Mouse (Mus musculus): ENCODE measurements around the gene Ankub1. TPM values are rescaled to one million over a fixed set of nuclear protein-coding genes. Genes with fewer than 3 reads are reported as not detected.

The Ankub1 gene
- polyA plus RNA-seq, 1 experiment, result not detected

DNA sequence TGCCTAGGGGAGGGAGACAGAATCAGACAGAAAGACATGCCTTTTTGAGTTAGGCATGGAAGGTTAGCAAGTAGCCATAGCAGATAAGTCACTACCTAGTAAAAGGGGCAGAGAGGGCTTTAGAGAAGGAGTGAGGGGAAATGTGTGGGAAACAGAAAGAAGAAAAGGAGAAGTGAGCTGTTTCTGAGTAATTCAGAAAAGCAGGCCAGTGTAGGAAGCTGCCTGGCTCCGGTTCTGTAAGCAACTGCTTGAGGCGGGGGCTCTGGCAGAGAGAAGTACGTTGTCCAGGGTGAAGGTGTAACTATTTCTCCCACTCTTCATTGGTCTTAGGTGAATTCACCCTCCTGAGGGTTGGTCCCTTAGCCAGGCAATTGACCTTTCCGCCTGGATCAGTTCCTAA lies 3.6 kb upstream of the Ankub1 start:
- no peak overlapping the region for H3K27ac ChIP-seq (ENCODE audit: control insufficient read depth, insufficient read depth, low read depth, low read length, poor library complexity)
- no peak overlapping the region for H3K4me3 ChIP-seq (replicated peaks; ENCODE audit: control insufficient read depth, low read depth, low read length)
- H3K4me1 ChIP-seq (ENCODE audit: control insufficient read depth, insufficient read depth, low read length), result no peaks in the 10 kb centered on the region; the same call in none of the 2 replicates
- TF ChIP-seq CTCF (IDR thresholded peaks at IDR 0.05; ENCODE audit: control insufficient read depth, insufficient read depth, low read length) (no peak), POLR2A (IDR thresholded peaks at IDR 0.05; ENCODE audit: borderline replicate concordance, control insufficient read depth, low read depth, low read length) (no peak)
- WGBS, result 43% methylated on average over 4 of the region's 4 CpGs

DNA sequence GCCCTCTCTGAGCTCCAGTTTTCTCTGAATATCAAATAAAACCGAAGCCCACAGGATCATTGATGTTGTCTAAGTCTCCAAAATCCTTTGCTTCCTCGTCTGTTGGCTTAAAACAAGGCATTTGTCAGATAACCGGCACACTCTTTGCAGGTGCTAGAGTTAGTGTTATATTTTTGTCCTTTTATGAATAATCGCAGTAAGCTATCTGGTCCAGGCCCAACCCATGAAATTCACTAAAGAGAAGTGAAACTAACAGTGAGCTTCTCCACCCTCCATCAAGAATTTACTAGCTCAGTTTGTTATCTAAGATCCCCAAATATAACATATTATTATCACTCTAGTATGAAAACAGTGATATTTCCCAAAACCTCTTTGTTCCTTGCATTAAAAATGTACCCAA lies 827 bp downstream of the Ankub1 start:
- no peak overlapping the region for H3K4me3 ChIP-seq (replicated peaks; ENCODE audit: control insufficient read depth, low read depth, low read length)
- TF ChIP-seq POLR2A (IDR thresholded peaks at IDR 0.05; ENCODE audit: borderline replicate concordance, control insufficient read depth, low read depth, low read length) (no peak), CTCF (IDR thresholded peaks at IDR 0.05; ENCODE audit: control insufficient read depth, insufficient read depth, low read length) (no peak)
- no peaks in the 10 kb centered on the region; the same call in none of the 2 replicates for H3K4me1 ChIP-seq (ENCODE audit: control insufficient read depth, insufficient read depth, low read length)
- H3K27ac ChIP-seq (ENCODE audit: control insufficient read depth, insufficient read depth, low read depth, low read length, poor library complexity), result no peak overlapping the region
- 39% methylated on average over 4 of the region's 4 CpGs for WGBS

DNA sequence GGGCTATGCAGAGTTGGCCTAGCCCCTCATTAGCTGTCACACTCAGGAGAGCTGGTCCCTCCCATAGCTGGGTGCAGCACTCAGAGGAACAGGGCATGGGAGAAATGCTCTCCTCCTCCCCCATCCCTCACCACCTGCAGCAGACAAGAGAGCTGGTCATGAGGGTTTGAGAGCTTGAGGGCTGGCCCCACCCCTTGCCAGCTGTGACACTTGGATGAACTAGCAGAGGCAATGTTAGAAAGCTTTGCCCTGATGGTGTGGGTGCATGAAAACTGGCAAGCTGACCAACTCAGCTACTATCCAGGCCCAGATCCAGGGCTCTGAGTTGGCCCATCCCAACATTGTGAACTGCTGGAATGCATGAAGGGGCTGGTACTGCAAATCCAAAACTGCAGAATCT lies 14.8 kb downstream of the Ankub1 start:
- H3K4me1 ChIP-seq (ENCODE audit: control insufficient read depth, insufficient read depth, low read length), result no peaks in the 10 kb centered on the region; the same call in 1 of the 2 replicates
- no peak overlapping the region for H3K4me3 ChIP-seq (replicated peaks; ENCODE audit: control insufficient read depth, low read depth, low read length)
- H3K27ac ChIP-seq (ENCODE audit: control insufficient read depth, insufficient read depth, low read depth, low read length, poor library complexity), result no peak overlapping the region
- TF ChIP-seq CTCF (IDR thresholded peaks at IDR 0.05; ENCODE audit: control insufficient read depth, insufficient read depth, low read length) (no peak), POLR2A (IDR thresholded peaks at IDR 0.05; ENCODE audit: borderline replicate concordance, control insufficient read depth, low read depth, low read length) (no peak)

DNA sequence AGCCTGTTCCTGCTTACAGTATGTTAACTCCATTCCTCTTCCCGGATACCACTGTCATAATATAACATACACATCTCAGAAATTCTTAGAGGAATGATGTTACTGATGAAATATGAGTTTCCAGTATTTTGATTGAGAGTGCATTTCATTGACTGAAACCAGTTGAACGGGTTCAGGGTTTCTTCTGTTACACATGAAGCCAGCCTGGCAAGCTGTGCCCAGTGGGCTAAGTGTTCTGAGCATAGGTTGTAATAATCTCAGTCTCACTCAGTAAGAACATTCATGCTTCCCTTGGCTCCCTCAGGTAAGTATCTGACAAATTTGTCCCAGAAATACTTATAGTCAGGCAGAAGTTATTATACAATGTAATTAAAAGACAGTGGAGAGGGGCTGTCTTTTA lies 18.5 kb downstream of the Ankub1 start:
- Histone ChIP-seq H3K27ac (ENCODE audit: control insufficient read depth, insufficient read depth, low read depth, low read length, poor library complexity) (no peak overlapping the region), H3K4me1 (ENCODE audit: control insufficient read depth, insufficient read depth, low read length) (no peaks in the 10 kb centered on the region; the same call in 1 of the 2 replicates), H3K4me3 (replicated peaks; ENCODE audit: control insufficient read depth, low read depth, low read length) (no peak overlapping the region)
- 67% methylated on average over 2 of the region's 2 CpGs for WGBS
- TF ChIP-seq CTCF (IDR thresholded peaks at IDR 0.05; ENCODE audit: control insufficient read depth, insufficient read depth, low read length) (no peak), POLR2A (IDR thresholded peaks at IDR 0.05; ENCODE audit: borderline replicate concordance, control insufficient read depth, low read depth, low read length) (no peak)

DNA sequence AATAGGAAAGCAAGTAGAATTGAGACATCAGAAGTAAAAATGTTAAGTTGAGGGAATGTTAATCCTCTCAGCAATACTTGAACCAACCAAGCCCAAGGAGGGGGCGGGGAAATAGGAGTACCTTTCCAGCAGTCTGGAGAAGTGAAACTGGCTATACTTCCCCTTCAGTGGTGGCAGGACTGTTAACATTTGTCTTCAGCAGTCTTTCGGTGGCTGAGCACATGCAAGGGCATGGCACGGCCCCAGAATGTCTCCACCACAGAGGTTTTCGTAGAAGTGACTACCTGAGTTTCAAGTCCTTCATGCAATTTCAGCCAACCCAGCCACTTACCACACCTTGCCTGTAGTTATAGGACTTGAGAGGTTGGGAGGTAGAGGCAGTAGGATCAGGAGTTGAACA lies 19.0 kb downstream of the Ankub1 start:
- WGBS, result 5% methylated on average over 4 of the region's 4 CpGs

DNA sequence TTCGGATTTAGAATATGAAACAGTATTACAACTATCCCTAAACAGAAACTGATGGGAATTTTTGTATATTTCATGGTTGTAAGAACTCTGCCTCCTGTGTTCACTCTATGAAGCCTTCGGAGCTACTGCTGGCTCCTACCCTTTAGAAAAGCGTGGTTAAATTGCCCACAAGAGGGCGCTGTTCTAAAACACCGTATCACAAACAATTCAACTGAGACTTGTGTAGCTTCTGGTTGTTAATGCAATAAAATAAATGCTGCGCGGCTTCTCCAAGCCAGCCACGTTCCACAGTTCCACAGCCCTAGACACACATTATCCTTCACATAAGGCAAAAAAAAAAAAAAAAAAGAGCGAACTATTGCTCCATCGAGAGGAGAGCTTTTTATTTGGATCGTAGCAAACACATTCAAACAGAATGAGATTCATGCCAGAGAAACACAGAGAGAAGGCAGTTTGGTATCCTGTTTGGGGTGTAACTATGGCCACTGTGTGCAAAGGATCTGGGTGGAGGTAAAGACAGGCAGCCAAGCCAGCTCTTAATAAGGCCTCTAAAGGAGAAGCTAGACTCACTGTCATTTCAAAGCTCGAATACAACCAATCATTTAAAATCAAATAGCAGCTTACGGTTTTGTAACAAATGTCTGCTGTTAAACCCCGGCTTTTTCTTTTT lies 25.4 kb downstream of the Ankub1 start:
- Histone ChIP-seq H3K4me1 (ENCODE audit: control insufficient read depth, insufficient read depth, low read length) (no peaks in the 10 kb centered on the region), H3K4me3 (replicated peaks; ENCODE audit: control insufficient read depth, low read depth, low read length) (no peak overlapping the region), H3K27ac (ENCODE audit: control insufficient read depth, insufficient read depth, low read depth, low read length, poor library complexity) (no peak overlapping the region)
- 23% methylated on average over 14 of the region's 14 CpGs for WGBS
- TF ChIP-seq POLR2A (IDR thresholded peaks at IDR 0.05; ENCODE audit: borderline replicate concordance, control insufficient read depth, low read depth, low read length) (no peak), CTCF (IDR thresholded peaks at IDR 0.05; ENCODE audit: control insufficient read depth, insufficient read depth, low read length) (peak; percentile 19; the same call in 1 of the 2 replicates)

More for the DNA sequence above, 19.0 kb downstream of the Ankub1 start:
- no peak for TF ChIP-seq CTCF (IDR thresholded peaks at IDR 0.05; ENCODE audit: control insufficient read depth, insufficient read depth, low read length)
- TF ChIP-seq POLR2A (IDR thresholded peaks at IDR 0.05; ENCODE audit: borderline replicate concordance, control insufficient read depth, low read depth, low read length), result no peak
- H3K4me3 ChIP-seq (replicated peaks; ENCODE audit: control insufficient read depth, low read depth, low read length), result no peak overlapping the region
- no peak overlapping the region for H3K27ac ChIP-seq (ENCODE audit: control insufficient read depth, insufficient read depth, low read depth, low read length, poor library complexity)
- no peaks in the 10 kb centered on the region; the same call in 1 of the 2 replicates for H3K4me1 ChIP-seq (ENCODE audit: control insufficient read depth, insufficient read depth, low read length)

DNA sequence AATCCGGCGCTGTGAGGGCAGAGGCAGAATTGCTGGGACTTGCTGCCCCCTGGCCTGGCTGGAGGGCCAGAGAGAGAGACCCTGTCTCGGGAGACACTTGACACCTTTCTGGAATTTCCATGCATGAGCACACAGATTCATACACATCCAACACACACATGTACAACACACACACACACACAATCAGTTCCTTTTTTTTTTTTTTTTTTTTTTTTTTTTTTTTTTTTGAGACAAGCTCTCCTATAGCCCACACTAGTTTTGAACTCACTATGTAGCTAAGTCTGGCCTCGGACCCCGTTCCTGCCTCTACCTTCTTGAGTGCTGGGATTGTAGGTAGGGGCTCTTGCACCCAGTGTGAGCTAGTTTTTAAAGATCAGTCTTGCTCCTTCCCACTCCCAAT lies 26.7 kb downstream of the Ankub1 start:
- Histone ChIP-seq H3K4me3 (replicated peaks; ENCODE audit: control insufficient read depth, low read depth, low read length) (no peak overlapping the region), H3K27ac (ENCODE audit: control insufficient read depth, insufficient read depth, low read depth, low read length, poor library complexity) (no peak overlapping the region), H3K4me1 (ENCODE audit: control insufficient read depth, insufficient read depth, low read length) (no peaks in the 10 kb centered on the region)
- no peak for TF ChIP-seq POLR2A (IDR thresholded peaks at IDR 0.05; ENCODE audit: borderline replicate concordance, control insufficient read depth, low read depth, low read length)
- no peak for TF ChIP-seq CTCF (IDR thresholded peaks at IDR 0.05; ENCODE audit: control insufficient read depth, insufficient read depth, low read length)
- 77% methylated on average over 5 of the region's 5 CpGs for WGBS

DNA sequence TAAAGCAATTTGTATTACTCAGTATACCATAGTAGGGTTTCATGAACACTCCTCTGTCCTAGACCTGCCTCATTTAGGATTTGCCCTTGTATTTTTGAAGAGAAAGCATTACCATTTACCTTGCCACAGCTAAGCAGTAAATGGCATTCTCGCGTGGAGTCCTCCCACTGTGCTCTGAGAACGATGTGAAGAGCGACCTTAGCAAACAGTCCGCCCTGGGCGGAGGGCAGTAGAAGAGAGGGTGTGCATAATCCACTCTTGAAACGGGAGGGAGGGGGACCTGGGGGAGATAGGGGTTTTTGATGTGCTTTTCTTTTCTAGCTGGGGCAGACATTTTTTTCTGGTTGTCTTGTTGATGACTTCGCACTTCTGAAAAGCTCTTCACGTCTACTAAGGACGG lies 27.9 kb downstream of the Ankub1 start:
- Histone ChIP-seq H3K4me1 (ENCODE audit: control insufficient read depth, insufficient read depth, low read length) (no peaks in the 10 kb centered on the region), H3K4me3 (replicated peaks; ENCODE audit: control insufficient read depth, low read depth, low read length) (no peak overlapping the region), H3K27ac (ENCODE audit: control insufficient read depth, insufficient read depth, low read depth, low read length, poor library complexity) (no peak overlapping the region)
- 80% methylated on average over 10 of the region's 10 CpGs for WGBS
- TF ChIP-seq CTCF (IDR thresholded peaks at IDR 0.05; ENCODE audit: control insufficient read depth, insufficient read depth, low read length), result no peak
- TF ChIP-seq POLR2A (IDR thresholded peaks at IDR 0.05; ENCODE audit: borderline replicate concordance, control insufficient read depth, low read depth, low read length), result no peak

DNA sequence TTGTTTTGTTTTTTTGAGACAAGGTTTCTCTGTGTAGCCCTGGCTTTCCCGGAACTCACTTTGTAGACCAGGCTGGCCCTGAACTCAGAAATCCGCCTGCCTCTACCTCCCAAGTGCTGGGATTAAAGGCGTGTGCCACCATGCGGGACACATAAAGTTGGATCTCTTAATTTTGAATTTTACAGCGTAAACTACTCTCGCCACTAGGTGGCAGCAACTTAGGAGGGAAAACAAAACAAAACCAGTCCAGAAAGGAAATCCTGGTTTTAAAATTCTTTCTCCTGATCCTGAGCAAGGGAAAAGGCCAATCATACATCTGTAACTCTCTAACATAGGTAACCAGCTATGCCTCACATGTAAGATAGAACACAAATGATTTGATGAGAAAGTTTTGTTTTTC lies 28.9 kb downstream of the Ankub1 start:
- WGBS, result 12% methylated on average over 6 of the region's 6 CpGs
- H3K4me1 ChIP-seq (ENCODE audit: control insufficient read depth, insufficient read depth, low read length), result no peaks in the 10 kb centered on the region
- no peak for TF ChIP-seq CTCF (IDR thresholded peaks at IDR 0.05; ENCODE audit: control insufficient read depth, insufficient read depth, low read length)
- H3K27ac ChIP-seq (ENCODE audit: control insufficient read depth, insufficient read depth, low read depth, low read length, poor library complexity), result no peak overlapping the region
- H3K4me3 ChIP-seq (replicated peaks; ENCODE audit: control insufficient read depth, low read depth, low read length), result no peak overlapping the region
